Mouse (Mus musculus) midbrain, embryonic 15.5 days (tissue): ENCODE measurements at regions not wholly inside any gene's neighbourhood (a gene's known extent, or its start where the extent isn't known, plus 50 kb on each side); places are given as distances from the start of the nearest gene placed in this dataset.

Experiments
- ATAC-seq: fragments of 200-750 bp; cut with Nextera tagmentation; replicated peaks from 2 replicates; pipeline ENCODE4 v1.8.0; 2017; ENCODE audit warnings: moderate TSS enrichment
- H3K27ac ChIP-seq: fragments of 300-500 bp; sonication (generic); 2 replicates; pipeline ENCODE4 v1.5.1; 2015; ENCODE audit warnings: mild to moderate bottlenecking, inconsistent platforms
- H3K27me3 ChIP-seq: fragments of 300-500 bp; sonication (generic); replicated peaks from 2 replicates; pipeline ENCODE4 v1.6.1; 2015; ENCODE audit warnings: inconsistent platforms
- H3K36me3 ChIP-seq: fragments of 300-500 bp; sonication (generic); replicated peaks from 2 replicates; pipeline ENCODE4 v1.6.1; 2015; ENCODE audit warnings: inconsistent platforms
- H3K4me1 ChIP-seq: fragments of 300-500 bp; sonication (generic); 2 replicates; pipeline ENCODE4 v1.6.1; 2015; ENCODE audit warnings: inconsistent platforms
- H3K4me2 ChIP-seq: fragments of 300-500 bp; sonication (generic); 2 replicates; pipeline ENCODE4 v1.6.1; 2015; ENCODE audit warnings: inconsistent platforms, mild to moderate bottlenecking, moderate library complexity
- H3K4me3 ChIP-seq: fragments of 300-500 bp; sonication (generic); 2 replicates; pipeline ENCODE4 v1.5.1; 2015; ENCODE audit warnings: mild to moderate bottlenecking, inconsistent platforms
- H3K9ac ChIP-seq: fragments of 300-500 bp; sonication (generic); 2 replicates; pipeline ENCODE4 v1.6.1; 2015; ENCODE audit warnings: mild to moderate bottlenecking, inconsistent platforms
- H3K9me3 ChIP-seq: fragments of 300-500 bp; sonication (generic); 2 replicates; pipeline ENCODE4 v1.6.1; 2016; ENCODE audit warnings: inconsistent platforms
- WGBS: fragments of 180-500 bp; shearing (Covaris S2); methylation state at CpG from one replicate; pipeline ENCODE4 v1.1.7; 2015; ENCODE audit warnings: mixed read lengths; 5-methylcytosine and 5-hydroxymethylcytosine counted together

DNA sequence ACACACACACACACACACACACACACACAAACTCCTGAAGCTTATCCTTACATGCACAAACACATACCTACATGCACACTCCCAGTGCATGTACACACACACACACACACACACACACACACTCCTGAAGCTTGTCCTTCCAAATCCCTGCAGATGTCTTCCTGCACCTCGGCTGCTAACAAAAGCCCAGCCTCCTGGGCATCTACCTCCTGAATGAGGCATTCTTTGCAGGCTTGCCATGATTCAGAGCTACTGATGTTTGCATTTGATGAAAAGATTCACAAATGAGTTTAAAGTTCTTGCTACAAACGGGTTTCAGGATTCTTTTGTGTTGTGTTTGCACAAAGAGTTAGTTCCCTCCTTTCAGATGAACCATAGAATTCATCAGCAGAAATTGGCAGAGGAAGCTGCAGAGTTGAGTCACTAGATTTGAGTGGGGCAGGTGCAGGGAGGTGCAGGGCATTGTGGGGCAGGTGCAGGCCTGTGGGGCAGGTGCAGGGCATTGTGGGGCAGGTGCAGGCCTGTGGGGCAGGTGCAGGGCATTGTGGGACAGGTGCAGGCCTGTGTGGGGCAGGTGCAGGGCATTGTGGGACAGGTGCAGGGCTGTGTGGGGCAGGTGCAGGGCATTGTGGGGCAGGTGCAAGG, 84.8 kb upstream of the Ajap1 start:
- no peak overlapping the region for H3K4me2 ChIP-seq
- H3K27ac ChIP-seq: no peak overlapping the region
- 16% methylated on average over 2 of the region's 2 CpGs for WGBS
- H3K27me3 ChIP-seq: no peaks in the 10 kb centered on the region
- no peak overlapping the region for H3K9ac ChIP-seq
- no peak for ATAC-seq
- H3K9me3 ChIP-seq: no peaks in the 10 kb centered on the region
- no peaks in the 10 kb centered on the region for H3K36me3 ChIP-seq
- no peak overlapping the region for H3K4me3 ChIP-seq
- 0 out of 2 replicates have a peak, but pooled peaks cover 2% of the 10 kb centered on the region for H3K4me1 ChIP-seq

DNA sequence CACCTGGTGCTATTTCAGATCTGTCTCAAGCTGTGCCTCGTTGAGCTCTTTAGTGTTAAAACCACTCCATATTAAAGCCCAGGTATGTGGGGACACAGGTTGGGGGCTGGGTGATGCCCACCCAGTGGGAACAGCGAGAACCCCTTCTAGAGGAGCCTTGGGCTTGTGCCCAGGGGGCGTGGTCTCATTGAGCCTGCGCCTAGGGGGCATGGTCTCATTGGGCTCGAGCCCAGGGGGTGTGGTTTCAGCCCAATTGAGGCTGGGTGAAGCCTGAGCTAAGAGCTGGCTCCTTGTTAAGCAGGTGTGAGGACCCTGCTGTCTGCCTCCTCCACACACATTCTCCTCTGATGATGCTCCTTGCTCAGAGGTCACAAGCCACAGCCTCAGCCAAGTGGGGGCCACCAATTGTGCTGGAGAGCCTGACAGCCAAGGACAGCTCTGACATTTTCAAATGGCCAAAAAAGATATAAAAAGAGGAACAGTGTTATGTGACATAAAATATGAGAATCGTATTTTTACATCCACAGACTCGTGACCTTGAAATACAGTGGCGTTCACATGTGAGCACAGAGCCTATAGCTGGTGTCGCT, 90.7 kb upstream of the Ajap1 start:
- no peaks in the 10 kb centered on the region for H3K27me3 ChIP-seq

DNA sequence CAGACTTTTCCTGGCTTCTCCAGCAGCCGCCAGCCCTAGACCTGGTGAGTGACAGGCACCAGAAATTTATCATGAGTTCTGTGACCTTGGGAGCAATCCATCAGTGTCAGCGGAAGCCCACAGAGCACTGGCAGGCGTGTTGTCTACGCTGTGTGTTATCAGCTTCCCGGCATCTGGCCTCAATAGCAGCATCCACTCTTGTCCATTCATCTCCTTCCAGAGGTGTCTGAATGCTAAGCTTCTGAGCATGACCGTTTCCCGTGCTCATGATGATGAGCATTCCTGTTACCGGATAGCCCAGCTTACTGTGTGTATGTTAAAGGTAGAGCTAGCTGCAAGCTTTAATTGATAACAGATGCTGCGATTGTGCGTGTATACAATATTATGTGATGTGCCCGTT, 110.7 kb upstream of the Ajap1 start:
- H3K4me1 ChIP-seq: no peaks in the 10 kb centered on the region
- no peak overlapping the region for H3K9ac ChIP-seq
- no peak overlapping the region for H3K27ac ChIP-seq
- no peak overlapping the region for H3K4me3 ChIP-seq
- ATAC-seq: no peak
- no peaks in the 10 kb centered on the region for H3K36me3 ChIP-seq
- H3K27me3 ChIP-seq: no peaks in the 10 kb centered on the region
- H3K4me2 ChIP-seq: no peak overlapping the region
- 83% methylated on average over 11 of the region's 11 CpGs for WGBS
- no peaks in the 10 kb centered on the region for H3K9me3 ChIP-seq

More for the DNA sequence above, 90.7 kb upstream of the Ajap1 start:
- Histone ChIP-seq H3K36me3 (no peaks in the 10 kb centered on the region), H3K9ac (no peak overlapping the region), H3K27ac (no peak overlapping the region), H3K4me1 (0 out of 2 replicates have a peak, but pooled peaks cover 3% of the 10 kb centered on the region), H3K9me3 (no peaks in the 10 kb centered on the region), H3K4me2 (no peak overlapping the region), H3K4me3 (no peak overlapping the region)
- WGBS: 65% methylated on average over 9 of the region's 9 CpGs
- ATAC-seq: no peak

DNA sequence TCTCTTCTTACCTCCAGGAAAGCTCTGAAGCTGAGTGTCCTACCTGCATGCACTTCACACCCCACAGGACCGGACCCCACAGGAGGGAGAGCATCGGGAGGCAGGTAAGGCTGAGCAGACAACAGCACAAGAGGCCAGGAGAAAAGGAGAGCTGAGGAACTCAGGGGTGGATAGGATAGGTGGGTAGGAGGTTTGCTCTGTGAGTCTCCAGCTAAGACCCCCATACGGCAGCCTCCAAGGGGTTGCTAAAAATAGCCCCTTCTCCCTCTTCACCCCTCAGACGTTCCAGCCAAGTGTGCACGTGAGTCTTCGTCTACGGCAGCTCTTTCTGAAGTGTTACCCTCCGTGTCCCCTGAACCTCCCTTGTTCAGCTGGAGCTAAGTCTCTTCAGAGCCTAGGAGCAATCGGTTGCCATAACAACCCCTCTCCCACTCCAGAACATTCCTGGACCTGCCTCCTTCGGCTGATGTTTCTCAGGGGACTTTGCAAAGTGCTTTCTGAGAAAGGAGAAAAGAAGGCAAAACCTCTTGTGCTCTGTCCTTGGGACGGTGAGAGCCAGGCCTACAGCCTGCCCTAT, 117.3 kb upstream of the Ajap1 start:
- H3K27me3 ChIP-seq: no peaks in the 10 kb centered on the region
- H3K4me2 ChIP-seq: no peak overlapping the region
- peak overlapping the region; percentile 38; the same call in 1 of the 2 replicates for H3K27ac ChIP-seq
- peak; percentile 76 for ATAC-seq
- H3K4me3 ChIP-seq: no peak overlapping the region
- H3K9ac ChIP-seq: no peak overlapping the region; the same call in 1 of the 2 replicates
- H3K4me1 ChIP-seq: peaks cover 32% of the 10 kb centered on the region
- no peaks in the 10 kb centered on the region for H3K9me3 ChIP-seq
- no peaks in the 10 kb centered on the region for H3K36me3 ChIP-seq
- WGBS: 29% methylated on average over 11 of the region's 11 CpGs

DNA sequence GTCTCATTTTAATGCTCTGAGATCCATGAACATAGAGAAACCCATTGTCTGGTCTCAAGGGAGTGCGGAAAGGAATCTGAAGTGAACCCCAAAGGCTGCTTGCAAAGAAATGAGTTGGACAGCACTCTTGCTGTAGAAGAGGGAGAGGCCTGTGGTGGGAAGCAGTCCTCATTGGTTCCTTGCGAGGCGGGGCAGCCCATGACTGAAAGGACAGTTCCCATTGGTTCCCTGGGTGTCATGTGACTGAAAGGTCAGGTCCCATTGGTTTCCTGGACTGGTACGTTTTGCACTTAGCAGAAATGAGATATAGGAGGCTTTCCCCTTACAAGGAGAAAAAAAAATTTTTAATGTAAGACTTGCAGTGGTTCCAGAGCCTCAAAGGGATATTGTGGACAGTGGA, 119.9 kb upstream of the Ajap1 start:
- no peak for ATAC-seq
- Histone ChIP-seq H3K27ac (no peak overlapping the region), H3K27me3 (no peaks in the 10 kb centered on the region), H3K9me3 (no peaks in the 10 kb centered on the region), H3K4me3 (no peak overlapping the region), H3K36me3 (no peaks in the 10 kb centered on the region), H3K9ac (no peak overlapping the region), H3K4me2 (no peak overlapping the region), H3K4me1 (peaks cover 32% of the 10 kb centered on the region)
- 90% methylated on average over 4 of the region's 4 CpGs for WGBS

DNA sequence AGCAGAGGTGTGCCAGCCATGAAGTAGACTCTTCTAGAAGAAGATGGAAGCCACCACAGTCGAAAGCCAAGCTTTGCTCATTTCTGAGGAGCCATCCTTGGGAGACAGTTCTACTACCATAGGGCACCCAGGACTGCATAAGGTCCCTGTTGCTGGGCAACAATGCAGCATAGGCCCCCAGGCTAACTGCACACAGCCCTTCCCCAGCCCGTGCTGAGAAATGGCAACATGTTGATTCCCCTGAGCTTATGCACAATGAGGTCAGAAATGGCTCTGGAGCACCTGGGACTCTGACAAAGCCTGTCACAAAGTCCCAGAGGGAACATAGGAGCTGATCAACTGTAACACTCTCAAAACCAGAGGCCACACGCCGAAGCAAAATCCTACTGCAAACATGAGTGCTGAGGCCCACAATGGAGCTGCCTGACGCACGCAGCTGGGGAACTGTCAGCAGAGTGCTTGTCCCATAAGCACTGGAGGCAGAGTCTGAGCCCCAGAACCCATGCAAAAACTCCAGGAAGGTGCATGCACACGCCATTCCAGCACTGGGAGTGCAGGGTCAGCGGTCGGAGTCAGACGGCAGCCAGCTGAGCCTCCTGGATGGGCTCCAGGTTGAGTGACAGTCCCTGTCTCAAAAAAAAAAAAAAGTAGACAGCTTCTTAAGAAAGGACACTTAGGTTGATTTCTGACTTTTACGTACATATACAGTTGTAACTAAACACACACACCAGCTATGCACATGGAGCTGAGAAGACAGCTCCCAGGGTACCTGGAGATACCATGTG, 120.6 kb upstream of the Ajap1 start:
- no peak for ATAC-seq
- H3K4me1 ChIP-seq: peaks cover 32% of the 10 kb centered on the region
- WGBS: 67% methylated on average over 11 of the region's 11 CpGs

DNA sequence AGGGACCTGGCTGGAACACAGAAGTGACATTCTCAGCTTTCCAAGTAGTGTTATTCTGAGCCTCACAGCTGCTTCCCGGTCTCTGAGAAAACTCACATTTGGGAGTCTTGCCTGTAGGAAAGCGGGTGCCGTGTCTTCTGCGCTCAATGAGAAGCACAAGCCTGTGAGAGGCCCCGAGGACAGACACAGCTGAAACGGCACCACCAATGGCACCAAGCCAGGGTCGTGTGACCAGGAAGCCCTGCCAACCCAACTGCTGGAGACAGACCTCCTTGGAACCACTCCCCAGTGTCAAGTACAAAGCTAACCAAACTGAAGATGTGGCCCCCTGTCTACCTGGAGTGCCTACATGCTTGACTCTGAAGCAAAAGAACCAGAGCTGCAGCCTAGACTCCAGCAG, 121.3 kb upstream of the Ajap1 start:
- WGBS: 87% methylated on average over 7 of the region's 7 CpGs
- ATAC-seq: no peak
- Histone ChIP-seq H3K27me3 (no peaks in the 10 kb centered on the region), H3K4me3 (no peak overlapping the region), H3K4me1 (peaks cover 32% of the 10 kb centered on the region), H3K9me3 (no peaks in the 10 kb centered on the region), H3K27ac (no peak overlapping the region), H3K36me3 (no peaks in the 10 kb centered on the region), H3K4me2 (no peak overlapping the region), H3K9ac (no peak overlapping the region)

More for the DNA sequence above, 120.6 kb upstream of the Ajap1 start:
- no peak overlapping the region for H3K4me3 ChIP-seq
- H3K27ac ChIP-seq: no peak overlapping the region
- H3K9me3 ChIP-seq: no peaks in the 10 kb centered on the region
- no peaks in the 10 kb centered on the region for H3K36me3 ChIP-seq
- no peaks in the 10 kb centered on the region for H3K27me3 ChIP-seq
- H3K4me2 ChIP-seq: no peak overlapping the region
- no peak overlapping the region for H3K9ac ChIP-seq

DNA sequence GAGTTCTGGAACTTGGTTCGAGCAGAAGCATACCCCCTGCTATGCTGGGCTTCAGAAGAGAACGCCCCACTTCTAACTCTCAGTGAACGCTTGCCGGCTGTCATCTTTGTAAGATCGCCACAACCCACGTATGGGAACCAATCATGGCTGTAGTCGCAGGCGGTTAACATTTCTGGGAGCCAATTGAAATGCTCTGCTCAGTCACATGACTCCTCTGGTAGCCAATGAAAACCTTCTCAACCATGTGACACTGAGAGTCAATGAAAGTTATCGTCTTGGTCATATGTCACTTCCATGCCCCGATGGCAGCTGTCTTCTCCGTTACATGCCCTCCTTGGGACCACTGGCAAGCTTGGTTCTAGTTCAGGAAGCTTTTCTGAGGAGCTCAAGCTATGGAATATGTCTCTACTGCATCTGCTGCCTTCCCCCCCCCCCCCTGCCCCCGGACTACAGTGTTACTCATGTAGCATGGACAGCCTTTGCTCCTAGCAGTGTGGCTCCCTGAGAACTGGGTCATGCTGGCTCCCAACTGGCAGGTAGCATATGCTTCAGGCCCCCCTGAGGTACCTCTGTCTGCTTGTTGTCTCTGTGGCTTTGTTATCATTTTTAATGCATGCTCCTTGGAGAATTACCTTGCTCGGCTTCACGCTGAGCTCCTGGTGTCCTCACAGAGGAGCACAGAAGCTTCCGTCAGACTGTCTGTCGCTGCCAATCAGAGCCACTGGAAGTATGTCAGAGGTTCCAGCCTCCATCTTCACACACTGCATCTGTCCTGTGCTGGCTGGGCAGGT, 122.3 kb upstream of the Ajap1 start:
- Histone ChIP-seq H3K4me2 (no peak overlapping the region), H3K4me3 (no peak overlapping the region), H3K27me3 (no peaks in the 10 kb centered on the region), H3K4me1 (peaks cover 24% of the 10 kb centered on the region), H3K36me3 (no peaks in the 10 kb centered on the region), H3K9ac (no peak overlapping the region), H3K27ac (no peak overlapping the region), H3K9me3 (no peaks in the 10 kb centered on the region)
- ATAC-seq: no peak
- 84% methylated on average over 16 of the region's 16 CpGs for WGBS

DNA sequence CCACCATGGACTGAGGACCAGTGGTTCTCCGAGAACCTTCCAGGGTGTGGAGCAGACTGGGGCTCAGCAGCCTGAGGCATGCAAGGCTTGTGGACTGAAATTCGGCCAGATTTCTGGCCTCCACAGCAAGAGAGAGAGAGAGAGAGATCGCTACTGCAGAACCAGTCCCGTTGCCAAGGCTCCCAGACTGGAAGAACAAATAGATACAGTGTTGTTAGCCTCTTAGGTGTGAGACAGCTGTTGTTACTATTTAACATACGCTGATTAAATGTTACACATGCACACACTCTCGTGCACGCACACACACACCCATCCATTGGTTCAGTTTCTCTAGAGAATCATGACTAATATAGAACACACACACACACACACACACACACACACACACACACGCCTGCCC, 133.4 kb upstream of the Ajap1 start:
- 70% methylated on average over 8 of the region's 8 CpGs for whole genome bisulfite sequencing
- no peaks in the 10 kb centered on the region for H3K4me1 ChIP-seq
- H3K9me3 ChIP-seq: no peaks in the 10 kb centered on the region
- no peak for ATAC-seq
- no peaks in the 10 kb centered on the region for H3K36me3 ChIP-seq
- H3K4me2 ChIP-seq: no peak overlapping the region
- no peaks in the 10 kb centered on the region for H3K27me3 ChIP-seq
- no peak overlapping the region for H3K9ac ChIP-seq
- H3K27ac ChIP-seq: no peak overlapping the region
- no peak overlapping the region for H3K4me3 ChIP-seq

DNA sequence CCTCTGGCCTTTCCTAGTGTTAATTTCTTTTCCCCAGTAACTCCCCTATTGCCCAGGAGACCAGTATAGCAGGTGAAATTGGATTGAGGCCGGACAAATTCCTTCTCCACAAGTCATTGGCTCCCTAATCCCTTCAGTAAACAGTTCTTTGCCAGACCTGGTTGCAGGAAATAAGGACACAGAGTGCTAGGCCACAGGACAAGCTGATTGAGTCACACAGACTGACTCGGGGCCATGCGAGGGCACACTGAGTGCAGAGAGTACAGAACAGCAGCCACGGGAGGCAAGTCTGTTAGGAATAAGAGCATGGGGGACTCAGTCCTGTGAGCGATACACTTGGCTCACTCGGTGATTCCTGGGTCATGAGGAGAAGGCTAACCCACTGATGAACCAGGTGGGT, 134.3 kb upstream of the Ajap1 start:
- WGBS: 67% methylated on average over 6 of the region's 6 CpGs
- no peak for ATAC-seq

DNA sequence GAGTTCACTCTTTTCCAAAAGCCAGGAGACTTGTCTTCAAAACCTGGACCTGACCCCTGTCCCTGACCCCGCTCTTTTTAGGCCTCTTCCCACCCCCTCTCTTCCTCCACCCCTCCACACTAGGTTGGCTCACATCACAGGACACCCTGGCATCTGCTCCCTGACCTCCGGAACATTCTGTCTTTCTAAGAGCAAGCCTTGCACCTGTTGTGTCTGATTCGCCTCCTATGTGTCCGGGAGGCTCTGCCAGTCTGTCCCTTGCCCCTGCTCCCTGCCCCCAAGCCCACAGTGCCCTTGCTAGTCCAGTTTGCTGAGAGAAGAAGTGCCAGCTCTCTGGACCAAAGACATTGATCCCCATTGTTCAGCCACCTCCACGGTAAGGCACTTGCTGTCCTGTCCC, 138.3 kb upstream of the Ajap1 start:
- H3K9ac ChIP-seq: no peak overlapping the region
- H3K4me3 ChIP-seq: no peak overlapping the region
- H3K27me3 ChIP-seq: no peaks in the 10 kb centered on the region
- no peak for ATAC-seq
- H3K27ac ChIP-seq: no peak overlapping the region
- H3K4me1 ChIP-seq: no peaks in the 10 kb centered on the region
- WGBS: 73% methylated on average over 5 of the region's 5 CpGs
- H3K4me2 ChIP-seq: no peak overlapping the region
- no peaks in the 10 kb centered on the region for H3K36me3 ChIP-seq
- no peaks in the 10 kb centered on the region for H3K9me3 ChIP-seq

More for the DNA sequence above, 134.3 kb upstream of the Ajap1 start:
- Histone ChIP-seq H3K4me2 (no peak overlapping the region), H3K27me3 (no peaks in the 10 kb centered on the region), H3K36me3 (no peaks in the 10 kb centered on the region), H3K4me3 (no peak overlapping the region), H3K4me1 (no peaks in the 10 kb centered on the region), H3K9ac (no peak overlapping the region), H3K27ac (no peak overlapping the region), H3K9me3 (no peaks in the 10 kb centered on the region)

DNA sequence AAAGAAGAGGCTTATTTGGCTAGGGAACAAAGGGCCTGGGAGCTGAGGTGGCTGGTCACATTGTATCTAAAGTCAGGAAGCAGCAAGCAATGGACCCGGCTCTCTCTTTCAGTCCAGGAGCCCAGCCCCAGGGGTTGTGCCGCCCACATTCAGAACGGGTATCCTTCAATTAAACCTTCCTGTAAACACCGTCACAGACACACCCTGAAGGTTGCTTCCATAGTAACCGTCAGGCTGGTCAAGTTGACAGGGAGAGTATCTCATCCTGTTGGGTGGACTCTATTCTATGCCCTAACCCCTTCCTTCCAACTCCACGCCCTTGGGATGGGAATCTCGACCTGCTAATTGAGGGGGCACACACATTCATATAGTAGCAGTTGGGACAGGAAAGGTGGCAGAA, 148.6 kb upstream of the Ajap1 start:
- no peak overlapping the region for H3K9ac ChIP-seq
- H3K4me2 ChIP-seq: no peak overlapping the region
- 64% methylated on average over 7 of the region's 7 CpGs for WGBS
- no peak for ATAC-seq
- no peak overlapping the region for H3K4me3 ChIP-seq
- H3K4me1 ChIP-seq: peaks cover 25% of the 10 kb centered on the region
- H3K36me3 ChIP-seq: no peaks in the 10 kb centered on the region
- no peaks in the 10 kb centered on the region; the same call in 1 of the 2 replicates for H3K27me3 ChIP-seq
- H3K9me3 ChIP-seq: no peaks in the 10 kb centered on the region
- no peak overlapping the region for H3K27ac ChIP-seq
